Mouse (Mus musculus) megakaryocyte, embryonic 14.5 days (primary cell): Measurements from ENCODE around the gene Dot1l.

ENCODE experiments used
- FLI1 ChIP-seq: IDR thresholded peaks from 2 replicates; pipeline ENCODE4 v1.6.1; 2012; ENCODE audit warnings: low read length, inconsistent platforms, mixed read lengths
- GATA1 ChIP-seq: IDR thresholded peaks from 3 replicates; pipeline ENCODE4 v1.6.1; 2012; ENCODE audit warnings: mixed read lengths, low read length, inconsistent platforms, borderline replicate concordance

DNA sequence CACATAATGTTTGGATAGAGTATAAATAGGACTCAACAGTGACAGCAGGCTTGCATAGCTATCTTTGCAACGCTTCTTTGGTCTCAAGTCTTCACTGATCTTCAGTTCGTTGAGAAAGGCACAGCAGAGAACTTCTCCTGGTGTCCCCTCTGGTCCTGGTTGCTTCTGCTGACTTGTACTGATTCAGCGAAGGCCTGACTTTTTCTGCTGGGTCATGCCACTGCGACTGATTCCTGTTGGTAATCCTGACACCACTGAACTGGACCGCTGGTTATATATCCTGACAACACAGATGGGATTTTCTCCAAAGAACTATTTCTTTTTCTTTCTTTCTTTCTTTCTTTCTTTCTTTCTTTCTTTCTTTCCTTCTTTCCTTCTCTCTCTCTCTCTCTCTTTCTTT is 67.5 kb downstream of the Dot1l start:
- no peak for TF ChIP-seq GATA1
- TF ChIP-seq FLI1, result no peak
